In genomic region chr10:3508222-3508588, GRCm38 (mm10) we compare ENCODE assay signal across 17 mouse cellular contexts. TPM values are rescaled to one million over a fixed set of nuclear protein-coding genes. Genes with fewer than 3 reads are reported as not detected.
A peak's percentile ranks its signal among the peaks of the same experiment; 100 is the strongest.
DNase-seq lines count a peak whose midpoint lies in the region; ATAC-seq lines count a peak whose summit lies in the region.
"Had no signal": no experiment of that assay in that cellular context is flagged by ENCODE, and none has a peak within 500 bp of the region (broad histone marks: within the 10 kb centered on the region; RNA-seq: fewer than 3 reads in every experiment).

No protein-coding gene starts in this region.

- WGBS in heart, embryonic 10.5 days, result 72% methylated on average over 2 of the region's 2 CpGs
- WGBS in hindbrain, embryonic 15.5 days, result 62% methylated on average over 2 of the region's 2 CpGs
- WGBS in hindbrain, embryonic 11.5 days, result 92% methylated on average over 2 of the region's 2 CpGs
- WGBS in midbrain, embryonic 15.5 days, result 70% methylated on average over 2 of the region's 2 CpGs
- WGBS in midbrain, embryonic 10.5 days, result 83% methylated on average over 2 of the region's 2 CpGs
- 57% methylated on average over 2 of the region's 2 CpGs for WGBS in stomach, embryonic 16.5 days

- ATAC-seq in hindbrain, embryonic 15.5 days (ENCODE audit: low FRiP score, low read depth), result no peak; the same call in 1 of the 2 replicates
- ATAC-seq in hindbrain, embryonic 11.5 days (ENCODE audit: low FRiP score), result no peak
- ATAC-seq in midbrain, embryonic 15.5 days (replicated peaks), result no peak
- ATAC-seq in stomach, embryonic 16.5 days (ENCODE audit: insufficient read depth, low FRiP score), result no peak

- peaks cover 15% of the 10 kb centered on the region for H3K4me1 ChIP-seq in heart, embryonic 10.5 days
- H3K4me1 ChIP-seq in hindbrain, embryonic 15.5 days (replicated peaks), result peaks cover 21% of the 10 kb centered on the region
- H3K4me1 ChIP-seq in hindbrain, embryonic 11.5 days (replicated peaks; ENCODE audit: control insufficient read depth, insufficient read depth, low read length), result no peaks in the 10 kb centered on the region
- H3K4me1 ChIP-seq in midbrain, embryonic 15.5 days, result peaks cover 27% of the 10 kb centered on the region
- H3K4me1 ChIP-seq in midbrain, embryonic 10.5 days, result no peaks in the 10 kb centered on the region
- H3K4me1 ChIP-seq in stomach, embryonic 16.5 days (ENCODE audit: control insufficient read depth, insufficient read depth, low read length), result peaks cover 9% of the 10 kb centered on the region; the same call in 1 of the 2 replicates
- H3K4me1 ChIP-seq: liver, embryonic 13.5 days had no signal

- H3K36me3 ChIP-seq in heart, embryonic 10.5 days, result no peaks in the 10 kb centered on the region
- H3K36me3 ChIP-seq in hindbrain, embryonic 15.5 days, result no peaks in the 10 kb centered on the region
- no peaks in the 10 kb centered on the region for H3K36me3 ChIP-seq in hindbrain, embryonic 11.5 days (ENCODE audit: control insufficient read depth, insufficient read depth, low read length)
- no peaks in the 10 kb centered on the region for H3K36me3 ChIP-seq in midbrain, embryonic 15.5 days (replicated peaks)
- H3K36me3 ChIP-seq in midbrain, embryonic 10.5 days, result no peaks in the 10 kb centered on the region
- no peaks in the 10 kb centered on the region for H3K36me3 ChIP-seq in stomach, embryonic 16.5 days (ENCODE audit: control insufficient read depth, insufficient read depth, low read length)
- H3K36me3 ChIP-seq: liver, embryonic 13.5 days had no signal

- intact Hi-C loops in heart, postnatal 10 days (cut with DNase I), result no loop called here

- no peaks in the 10 kb centered on the region for H3K9me3 ChIP-seq in heart, embryonic 10.5 days
- no peaks in the 10 kb centered on the region for H3K9me3 ChIP-seq in hindbrain, embryonic 15.5 days
- H3K9me3 ChIP-seq in hindbrain, embryonic 11.5 days (ENCODE audit: control insufficient read depth, low read length), result no peaks in the 10 kb centered on the region
- H3K9me3 ChIP-seq in midbrain, embryonic 15.5 days, result no peaks in the 10 kb centered on the region
- H3K9me3 ChIP-seq in midbrain, embryonic 10.5 days (replicated peaks), result no peaks in the 10 kb centered on the region; the same call in 1 of the 2 replicates
- H3K9me3 ChIP-seq in stomach, embryonic 16.5 days (replicated peaks; ENCODE audit: control insufficient read depth, low read length), result no peaks in the 10 kb centered on the region
- H3K9me3 ChIP-seq: liver, embryonic 13.5 days had no signal

- no peaks in the 10 kb centered on the region for H3K27me3 ChIP-seq in heart, embryonic 10.5 days (ENCODE audit: insufficient read depth, poor library complexity, severe bottlenecking)
- H3K27me3 ChIP-seq in hindbrain, embryonic 15.5 days, result no peaks in the 10 kb centered on the region
- H3K27me3 ChIP-seq in hindbrain, embryonic 11.5 days (ENCODE audit: control insufficient read depth, insufficient read depth, low read length), result no peaks in the 10 kb centered on the region
- no peaks in the 10 kb centered on the region for H3K27me3 ChIP-seq in midbrain, embryonic 15.5 days (replicated peaks)
- H3K27me3 ChIP-seq in midbrain, embryonic 10.5 days (ENCODE audit: low read depth, poor library complexity, severe bottlenecking), result no peaks in the 10 kb centered on the region
- no peaks in the 10 kb centered on the region for H3K27me3 ChIP-seq in stomach, embryonic 16.5 days (ENCODE audit: control insufficient read depth, insufficient read depth, low read length)
- H3K27me3 ChIP-seq: liver, embryonic 13.5 days had no signal

- no peak overlapping the region for H3K4me2 ChIP-seq in hindbrain, embryonic 15.5 days
- no peak overlapping the region for H3K4me2 ChIP-seq in hindbrain, embryonic 11.5 days (replicated peaks; ENCODE audit: low read depth, low read length)
- no peak overlapping the region for H3K4me2 ChIP-seq in midbrain, embryonic 15.5 days
- no peak overlapping the region for H3K4me2 ChIP-seq in stomach, embryonic 16.5 days (ENCODE audit: low read depth, low read length)
- H3K4me2 ChIP-seq: liver, embryonic 13.5 days had no signal

- H3K4me3 ChIP-seq in heart, embryonic 10.5 days, result no peak overlapping the region
- H3K4me3 ChIP-seq in hindbrain, embryonic 15.5 days, result no peak overlapping the region
- no peak overlapping the region for H3K4me3 ChIP-seq in hindbrain, embryonic 11.5 days (ENCODE audit: low read depth, low read length)
- H3K4me3 ChIP-seq in midbrain, embryonic 15.5 days, result no peak overlapping the region
- H3K4me3 ChIP-seq in midbrain, embryonic 10.5 days, result no peak overlapping the region
- no peak overlapping the region for H3K4me3 ChIP-seq in stomach, embryonic 16.5 days (replicated peaks; ENCODE audit: low read length)
- H3K4me3 ChIP-seq: liver, embryonic 13.5 days had no signal

- H3K27ac ChIP-seq in heart, embryonic 10.5 days, result peak overlapping the region; percentile 44; the same call in 1 of the 2 replicates
- H3K27ac ChIP-seq in hindbrain, embryonic 15.5 days (replicated peaks), result peak overlapping the region; percentile 44
- H3K27ac ChIP-seq in hindbrain, embryonic 11.5 days (ENCODE audit: low read depth, low read length), result no peak overlapping the region
- H3K27ac ChIP-seq in midbrain, embryonic 15.5 days, result 0 out of 2 replicates have a peak overlapping the region, but pooled peaks have one; percentile 20
- H3K27ac ChIP-seq in midbrain, embryonic 10.5 days (replicated peaks), result no peak overlapping the region
- H3K27ac ChIP-seq in stomach, embryonic 16.5 days (ENCODE audit: low read length), result 0 out of 2 replicates have a peak overlapping the region, but pooled peaks have one; percentile 1
- H3K27ac ChIP-seq: kidney, postnatal 0 days; liver, embryonic 13.5 days; macrophage had no signal

- no peak for DNase-seq in heart, embryonic 10.5 days (ENCODE audit: low spot score)
- no peak for DNase-seq in heart, postnatal 10 days
- no peak for DNase-seq in hindbrain, embryonic 11.5 days (ENCODE audit: low spot score)
- no peak for DNase-seq in midbrain, embryonic 10.5 days (ENCODE audit: low spot score)
- no peak for DNase-seq in right cerebral cortex, postnatal 36 days (ENCODE audit: low spot score in 2 of 2)
- DNase-seq: cerebellum, adult 9-11 months; liver, embryonic 13.5 days; thymus, adult 2 months had no signal

- no peak overlapping the region for H3K9ac ChIP-seq in hindbrain, embryonic 15.5 days
- H3K9ac ChIP-seq in hindbrain, embryonic 11.5 days (ENCODE audit: low read depth, low read length), result no peak overlapping the region
- no peak overlapping the region for H3K9ac ChIP-seq in midbrain, embryonic 15.5 days
- no peak overlapping the region for H3K9ac ChIP-seq in stomach, embryonic 16.5 days (ENCODE audit: low read length)
- H3K9ac ChIP-seq: liver, embryonic 13.5 days had no signal

RNA-seq across cellular contexts. Expression of gene Iyd, which starts 31.8 kb away (rescaled TPM):
- polyA plus RNA-seq in heart, embryonic 10.5 days (2016; fragmentation: Nextera tagmentation; extraction: Ambion mirVana), result 0.47 and 0.57 TPM in 2 replicates
- total RNA-seq in heart, postnatal 10 days (2021), result under 1 TPM in 1 of 2 experiments, not detected in 1; 0.79 TPM
- polyA plus RNA-seq in hindbrain, embryonic 15.5 days (2015; fragmentation: Nextera tagmentation; extraction: Ambion mirVana), result 0.31 and 0.43 TPM in 2 replicates
- 0.10 TPM in 1 of 2 replicates, not detected in the other for polyA plus RNA-seq in hindbrain, embryonic 11.5 days (2014; fragmentation: Nextera tagmentation; extraction: Ambion mirVana)
- 0.28 and 0.45 TPM in 2 replicates for polyA plus RNA-seq in midbrain, embryonic 15.5 days (2015; fragmentation: Nextera tagmentation; extraction: Ambion mirVana)
- polyA plus RNA-seq in midbrain, embryonic 10.5 days (2016; fragmentation: Nextera tagmentation; extraction: Ambion mirVana), result not detected in 2 replicates
- 14.3 and 15.9 TPM in 2 replicates for polyA plus RNA-seq in stomach, embryonic 16.5 days (2015; fragmentation: Nextera tagmentation; extraction: Ambion mirVana)
- total RNA-seq: ES-E14; hematopoietic stem cell, adult 5-6 weeks; monocyte, adult 5-6 weeks had no signal
- polyA plus RNA-seq: C2C12, macrophage had no signal

Comparison
In these comparisons a context has a peak if more than half of its experiments do, and no peak if none do; other contexts are left out.
1. H3K27ac ChIP-seq: peak in heart, embryonic 10.5 days (single experiment), hindbrain, embryonic 15.5 days (single experiment), midbrain, embryonic 15.5 days (single experiment) and stomach, embryonic 16.5 days (single experiment); none in hindbrain, embryonic 11.5 days (single experiment) and midbrain, embryonic 10.5 days (single experiment).